ENCODE assay signal across 13 mouse cellular contexts in genomic region chr4:151880044-151880690, GRCm38 (mm10). TPM values are rescaled to one million over a fixed set of nuclear protein-coding genes. Genes with fewer than 3 reads are reported as not detected.
DNase-seq lines count a peak whose midpoint lies in the region; ATAC-seq and TF ChIP-seq lines count a peak whose summit lies in the region.
"Had no signal": no experiment of that assay in that cellular context is flagged by ENCODE, and none has a peak within 500 bp of the region (broad histone marks: within the 10 kb centered on the region; RNA-seq: fewer than 3 reads in every experiment).

No protein-coding gene starts in this region.

- no peaks in the 10 kb centered on the region for H3K36me3 ChIP-seq in hindbrain, embryonic 11.5 days (ENCODE audit: control insufficient read depth, insufficient read depth, low read length)
- no peaks in the 10 kb centered on the region for H3K36me3 ChIP-seq in hindbrain, embryonic 12.5 days
- no peaks in the 10 kb centered on the region for H3K36me3 ChIP-seq in ES-Bruce4 (ENCODE audit: control insufficient read depth, insufficient read depth, low read length, poor library complexity, severe bottlenecking)
- H3K36me3 ChIP-seq: forebrain, embryonic 12.5 days had no signal

- H3K27ac ChIP-seq in hindbrain, embryonic 11.5 days (ENCODE audit: low read depth, low read length) = no peak overlapping the region
- no peak overlapping the region for H3K27ac ChIP-seq in hindbrain, embryonic 12.5 days
- no peak overlapping the region for H3K27ac ChIP-seq in ES-Bruce4 (ENCODE audit: insufficient read depth, low read length)
- H3K27ac ChIP-seq in embryonic fibroblast, embryonic 13.5 days (ENCODE audit: insufficient read depth, low read length) = no peak overlapping the region
- H3K27ac ChIP-seq: forebrain, embryonic 12.5 days; hindbrain, embryonic 14.5 days had no signal

- H3K9ac ChIP-seq in hindbrain, embryonic 11.5 days (ENCODE audit: low read depth, low read length) = no peak overlapping the region
- H3K9ac ChIP-seq in hindbrain, embryonic 12.5 days = no peak overlapping the region
- no peak overlapping the region for H3K9ac ChIP-seq in ES-Bruce4 (ENCODE audit: low read depth, poor library complexity, severe bottlenecking)
- H3K9ac ChIP-seq: forebrain, embryonic 12.5 days; hindbrain, embryonic 14.5 days had no signal

- H3K4me1 ChIP-seq in hindbrain, embryonic 11.5 days (replicated peaks; ENCODE audit: control insufficient read depth, insufficient read depth, low read length) = no peaks in the 10 kb centered on the region
- peaks cover 8% of the 10 kb centered on the region for H3K4me1 ChIP-seq in hindbrain, embryonic 12.5 days
- H3K4me1 ChIP-seq in ES-Bruce4 (ENCODE audit: control insufficient read depth, insufficient read depth, low read length) = no peaks in the 10 kb centered on the region
- no peaks in the 10 kb centered on the region for H3K4me1 ChIP-seq in embryonic fibroblast, embryonic 13.5 days (ENCODE audit: control insufficient read depth, insufficient read depth, low read length)

- H3K4me3 ChIP-seq in hindbrain, embryonic 11.5 days (ENCODE audit: low read depth, low read length) = no peak overlapping the region
- H3K4me3 ChIP-seq in hindbrain, embryonic 12.5 days = no peak overlapping the region
- H3K4me3 ChIP-seq in ES-Bruce4 (ENCODE audit: low read depth, low read length) = no peak overlapping the region
- no peak overlapping the region for H3K4me3 ChIP-seq in embryonic fibroblast, embryonic 13.5 days (ENCODE audit: insufficient read depth, low read length)
- H3K4me3 ChIP-seq: forebrain, embryonic 12.5 days had no signal

- TF ChIP-seq CTCF in ES-Bruce4 (IDR thresholded peaks at IDR 0.05; ENCODE audit: low read depth, low read length) = peak; percentile 44
- TF ChIP-seq CTCF in embryonic fibroblast, embryonic 13.5 days (IDR thresholded peaks at IDR 0.05; ENCODE audit: borderline replicate concordance, insufficient read depth, low read length) = 0 out of 2 replicates have a peak, but pooled peaks have one; percentile 10

- ATAC-seq in hindbrain, embryonic 11.5 days (ENCODE audit: low FRiP score) = no peak
- no peak for ATAC-seq in hindbrain, embryonic 12.5 days (ENCODE audit: low FRiP score)

- H3K27me3 ChIP-seq in hindbrain, embryonic 11.5 days (ENCODE audit: control insufficient read depth, insufficient read depth, low read length) = no peaks in the 10 kb centered on the region
- peaks cover 12% of the 10 kb centered on the region; the same call in 1 of the 2 replicates for H3K27me3 ChIP-seq in hindbrain, embryonic 12.5 days
- H3K27me3 ChIP-seq in ES-Bruce4 (ENCODE audit: control insufficient read depth, insufficient read depth, low read length, poor library complexity, severe bottlenecking) = 0 out of 2 replicates have a peak, but pooled peaks cover 3% of the 10 kb centered on the region

- DNase-seq in hindbrain, embryonic 11.5 days (ENCODE audit: low spot score) = peak; percentile 14
- peak; percentile 20 for DNase-seq in 3T3-L1 (ENCODE audit: low read depth, low spot score)
- no peak for DNase-seq in natural killer cell, adult 2 months (ENCODE audit: low spot score in 2 of 2)
- DNase-seq in urinary bladder, postnatal 25 days (ENCODE audit: low spot score) = no peak
- no peak for DNase-seq in spleen, adult 12 weeks (ENCODE audit: low spot score)
- DNase-seq: heart, adult 11 months; kidney, postnatal 36 days; lung, postnatal 10 days had no signal

- TF ChIP-seq EP300 in ES-Bruce4 (IDR thresholded peaks at IDR 0.05; ENCODE audit: insufficient read depth, low read depth, low read length) = no peak

- H3K9me3 ChIP-seq in hindbrain, embryonic 11.5 days (ENCODE audit: control insufficient read depth, low read length) = no peaks in the 10 kb centered on the region
- H3K9me3 ChIP-seq in hindbrain, embryonic 12.5 days (replicated peaks) = 0 out of 2 replicates have a peak, but pooled peaks cover 4% of the 10 kb centered on the region
- H3K9me3 ChIP-seq in ES-Bruce4 (replicated peaks; ENCODE audit: control insufficient read depth, insufficient read depth, low read length, poor library complexity, severe bottlenecking) = no peaks in the 10 kb centered on the region

- WGBS in hindbrain, embryonic 11.5 days = 76% methylated on average over 5 of the region's 5 CpGs
- 78% methylated on average over 5 of the region's 5 CpGs for WGBS in hindbrain, embryonic 12.5 days

- no peak overlapping the region for H3K4me2 ChIP-seq in hindbrain, embryonic 11.5 days (replicated peaks; ENCODE audit: low read depth, low read length)
- no peak overlapping the region for H3K4me2 ChIP-seq in hindbrain, embryonic 12.5 days (replicated peaks)
- H3K4me2 ChIP-seq: forebrain, embryonic 12.5 days; hindbrain, embryonic 14.5 days had no signal

- no peak for TF ChIP-seq POLR2A in ES-Bruce4 (IDR thresholded peaks at IDR 0.05; ENCODE audit: insufficient read depth, low read length)
- no peak for TF ChIP-seq POLR2A in embryonic fibroblast, embryonic 13.5 days (IDR thresholded peaks at IDR 0.05; ENCODE audit: low read depth, low read length)

RNA-seq across cellular contexts. Expression of gene Camta1, which starts 18.5 kb away (rescaled TPM):
- polyA plus RNA-seq in hindbrain, embryonic 11.5 days (2014; fragmentation: Nextera tagmentation; extraction: Ambion mirVana) = 117 and 130 TPM in 2 replicates
- polyA plus RNA-seq in hindbrain, embryonic 12.5 days (2016; fragmentation: Nextera tagmentation; extraction: Ambion mirVana) = 136 and 157 TPM in 2 replicates
- 85.3 and 99.3 TPM in 2 replicates for polyA plus RNA-seq in ES-Bruce4 (2011; ENCODE audit: insufficient read depth, insufficient read length, low read depth, missing spikeins)
- 46.5 and 53.4 TPM in 2 replicates for polyA plus RNA-seq in embryonic fibroblast, embryonic 13.5 days (2011; ENCODE audit: insufficient read length, low read depth, missing spikeins)

RNA-seq across cellular contexts. Expression of gene Dnajc11, which starts 53.3 kb away (rescaled TPM):
- polyA plus RNA-seq in hindbrain, embryonic 11.5 days (2014; fragmentation: Nextera tagmentation; extraction: Ambion mirVana) = 73.8 and 80.1 TPM in 2 replicates
- 82.8 and 83.2 TPM in 2 replicates for polyA plus RNA-seq in hindbrain, embryonic 12.5 days (2016; fragmentation: Nextera tagmentation; extraction: Ambion mirVana)
- polyA plus RNA-seq in ES-Bruce4 (2011; ENCODE audit: insufficient read depth, insufficient read length, low read depth, missing spikeins) = 89.1 and 95.3 TPM in 2 replicates
- polyA plus RNA-seq in embryonic fibroblast, embryonic 13.5 days (2011; ENCODE audit: insufficient read length, low read depth, missing spikeins) = 45.2 and 47.8 TPM in 2 replicates

Comparison
In these comparisons a context has a peak if more than half of its experiments do, and no peak if none do; other contexts are left out.
1. DNase-seq: peak in hindbrain, embryonic 11.5 days (single experiment) and 3T3-L1 (single experiment); none in natural killer cell, adult 2 months (0 of 2), urinary bladder, postnatal 25 days (single experiment) and spleen, adult 12 weeks (single experiment).